ENCODE assay signal across 30 mouse cellular contexts in genomic region chr17:88893451-88893850, GRCm38 (mm10).
"Had no signal": no experiment of that assay in that cellular context is flagged by ENCODE, and none has a peak within 500 bp of the region (broad histone marks: within the 10 kb centered on the region; RNA-seq: fewer than 3 reads in every experiment).

No protein-coding gene starts in this region.

- H3K27ac ChIP-seq: limb, embryonic 10.5 days; limb, embryonic 12.5 days; limb, embryonic 13.5 days; limb, embryonic 15.5 days; liver, embryonic 12.5 days; liver, embryonic 13.5 days; liver, embryonic 14.5 days; liver, embryonic 15.5 days; lung, embryonic 15.5 days; macrophage; midbrain, embryonic 10.5 days; midbrain, embryonic 12.5 days; midbrain, embryonic 13.5 days; midbrain, embryonic 15.5 days; neural tube, embryonic 12.5 days had no signal

- H3K9me3 ChIP-seq: limb, embryonic 10.5 days; limb, embryonic 12.5 days; limb, embryonic 13.5 days; limb, embryonic 15.5 days; liver, embryonic 12.5 days; liver, embryonic 13.5 days; liver, embryonic 15.5 days; lung, embryonic 15.5 days; megakaryocyte, embryonic 14.5 days; midbrain, embryonic 10.5 days; midbrain, embryonic 12.5 days; midbrain, embryonic 13.5 days; midbrain, embryonic 15.5 days; neural tube, embryonic 12.5 days had no signal

- DNase-seq: left cerebral cortex, postnatal 4 days; liver; liver, embryonic 13.5 days; liver, postnatal 0 days; lung, adult 18-20 months; lung, adult 2 months; lung, embryonic 14.5 days; lung, postnatal 10 days; lung, postnatal 14 days; lung, postnatal 36 days; lung, postnatal 4 days; midbrain, embryonic 14.5 days had no signal

- H3K4me2 ChIP-seq: limb, embryonic 12.5 days; limb, embryonic 13.5 days; limb, embryonic 15.5 days; liver, embryonic 11.5 days; liver, embryonic 12.5 days; liver, embryonic 13.5 days; liver, embryonic 15.5 days; lung, embryonic 14.5 days; lung, embryonic 15.5 days; midbrain, embryonic 12.5 days; midbrain, embryonic 13.5 days; midbrain, embryonic 15.5 days; neural tube, embryonic 12.5 days had no signal

- H3K4me1 ChIP-seq: limb, embryonic 10.5 days; limb, embryonic 12.5 days; limb, embryonic 13.5 days; limb, embryonic 15.5 days; liver, embryonic 12.5 days; liver, embryonic 13.5 days; liver, embryonic 15.5 days; lung, embryonic 15.5 days; megakaryocyte, embryonic 14.5 days; midbrain, embryonic 10.5 days; midbrain, embryonic 12.5 days; midbrain, embryonic 13.5 days; midbrain, embryonic 15.5 days; neural tube, embryonic 12.5 days had no signal

- H3K9ac ChIP-seq: limb, embryonic 12.5 days; limb, embryonic 13.5 days; limb, embryonic 15.5 days; liver, embryonic 12.5 days; liver, embryonic 13.5 days; liver, embryonic 14.5 days; liver, embryonic 15.5 days; liver, postnatal 0 days; lung, embryonic 14.5 days; lung, embryonic 15.5 days; midbrain, embryonic 12.5 days; midbrain, embryonic 13.5 days; midbrain, embryonic 15.5 days; neural tube, embryonic 12.5 days had no signal

- H3K36me3 ChIP-seq: limb, embryonic 10.5 days; limb, embryonic 12.5 days; limb, embryonic 13.5 days; limb, embryonic 15.5 days; liver, embryonic 12.5 days; liver, embryonic 13.5 days; liver, embryonic 15.5 days; lung, embryonic 15.5 days; midbrain, embryonic 10.5 days; midbrain, embryonic 12.5 days; midbrain, embryonic 13.5 days; midbrain, embryonic 15.5 days; neural tube, embryonic 12.5 days had no signal

- H3K4me3 ChIP-seq: limb, embryonic 10.5 days; limb, embryonic 12.5 days; limb, embryonic 13.5 days; limb, embryonic 15.5 days; liver, embryonic 12.5 days; liver, embryonic 13.5 days; liver, embryonic 15.5 days; lung, embryonic 15.5 days; megakaryocyte, embryonic 14.5 days; midbrain, embryonic 10.5 days; midbrain, embryonic 12.5 days; midbrain, embryonic 13.5 days; midbrain, embryonic 15.5 days; myocyte; neural tube, embryonic 12.5 days had no signal

- H3K27me3 ChIP-seq: limb, embryonic 12.5 days; limb, embryonic 13.5 days; limb, embryonic 15.5 days; liver, embryonic 12.5 days; liver, embryonic 13.5 days; liver, embryonic 15.5 days; lung, embryonic 15.5 days; megakaryocyte, embryonic 14.5 days; midbrain, embryonic 12.5 days; midbrain, embryonic 13.5 days; midbrain, embryonic 15.5 days; neural tube, embryonic 12.5 days had no signal

- ATAC-seq: liver, embryonic 12.5 days; liver, postnatal 0 days; lung, postnatal 0 days; midbrain, embryonic 13.5 days; midbrain, embryonic 15.5 days had no signal
